ENCODE assay signal across 10 mouse cellular contexts in genomic region chr4:44600875-44601274, GRCm38 (mm10).
A peak's percentile ranks its signal among the peaks of the same experiment; 100 is the strongest.
DNase-seq lines count a peak whose midpoint lies in the region; ATAC-seq and TF ChIP-seq lines count a peak whose summit lies in the region.
"Had no signal": no experiment of that assay in that cellular context is flagged by ENCODE, and none has a peak within 500 bp of the region (broad histone marks: within the 10 kb centered on the region; RNA-seq: fewer than 3 reads in every experiment).

No protein-coding gene starts in this region.

- H3K27me3 ChIP-seq in lung, embryonic 14.5 days (ENCODE audit: insufficient read depth, low read length): no peaks in the 10 kb centered on the region
- H3K27me3 ChIP-seq: neural tube, embryonic 12.5 days had no signal

- no peaks in the 10 kb centered on the region for H3K36me3 ChIP-seq in lung, embryonic 14.5 days (ENCODE audit: insufficient read depth)
- H3K36me3 ChIP-seq: neural tube, embryonic 12.5 days had no signal

- intact Hi-C loops in heart, postnatal 25 days (cut with DNase I): no loop called here

- no peak for ATAC-seq in lung, embryonic 14.5 days (ENCODE audit: insufficient read depth)

- no peak overlapping the region for H3K9ac ChIP-seq in lung, embryonic 14.5 days
- H3K9ac ChIP-seq: neural tube, embryonic 12.5 days had no signal

- H3K27ac ChIP-seq in lung, embryonic 14.5 days (ENCODE audit: low read depth): no peak overlapping the region
- H3K27ac ChIP-seq: kidney, postnatal 0 days; neural tube, embryonic 12.5 days had no signal

- H3K9me3 ChIP-seq in lung, embryonic 14.5 days (ENCODE audit: low read depth, low read length): no peaks in the 10 kb centered on the region
- H3K9me3 ChIP-seq: neural tube, embryonic 12.5 days had no signal

- no peak overlapping the region for H3K4me3 ChIP-seq in lung, embryonic 14.5 days (ENCODE audit: low read depth, low read length)
- H3K4me3 ChIP-seq: neural tube, embryonic 12.5 days had no signal

- 30% methylated on average over 5 of the region's 5 CpGs for WGBS in lung, embryonic 14.5 days

- H3K4me1 ChIP-seq in lung, embryonic 14.5 days (ENCODE audit: insufficient read depth): 0 out of 2 replicates have a peak, but pooled peaks cover 2% of the 10 kb centered on the region

- H3K4me2 ChIP-seq in lung, embryonic 14.5 days: no peak overlapping the region
- H3K4me2 ChIP-seq: neural tube, embryonic 12.5 days had no signal

- no peak for TF ChIP-seq CTCF in lung, embryonic 14.5 days (IDR thresholded peaks at IDR 0.05; ENCODE audit: low read depth)

- DNase-seq in adrenal gland, postnatal 14 days: peak; percentile 27
- DNase-seq in adrenal gland, adult (ENCODE audit: inconsistent age in 2 of 2, low spot score in 1 of 2): no peak
- peak; percentile 37 for DNase-seq in lung, embryonic 14.5 days
- no peak for DNase-seq in lung, adult 18-20 months
- DNase-seq in layer of hippocampus, adult 8-10 months (ENCODE audit: low spot score in 2 of 2): peak; percentile 21 to 54
- DNase-seq in retina, postnatal 1 day: peak; percentile 87
- no peak for DNase-seq in gastrocnemius, adult 18-20 months (ENCODE audit: low spot score)
- no peak for DNase-seq in heart, postnatal 25 days (ENCODE audit: low spot score)

Comparison
In these comparisons a context has a peak if more than half of its experiments do, and no peak if none do; other contexts are left out.
1. DNase-seq: peak in adrenal gland, postnatal 14 days (single experiment), lung, embryonic 14.5 days (single experiment), layer of hippocampus, adult 8-10 months (2 of 2) and retina, postnatal 1 day (single experiment); none in adrenal gland, adult (0 of 2), lung, adult 18-20 months (0 of 2), gastrocnemius, adult 18-20 months (single experiment) and heart, postnatal 25 days (single experiment).